Mouse (Mus musculus) bone marrow macrophage, adult 2 months (primary cell): ENCODE measurements around the gene Leng1. TPM values are rescaled to one million over a fixed set of nuclear protein-coding genes. Genes with fewer than 3 reads are reported as not detected.

Source experiments
- H3K27ac ChIP-seq: 2 replicates; pipeline ENCODE4 v1.5.1; 2012; ENCODE audit warnings: low read depth, low read length; ENCODE audit not compliant: insufficient read depth
- H3K4me1 ChIP-seq: 2 replicates; pipeline ENCODE4 v1.6.1; 2012; ENCODE audit warnings: low read length; ENCODE audit not compliant: control insufficient read depth, insufficient read depth
- H3K4me3 ChIP-seq: 2 replicates; pipeline ENCODE4 v1.5.1; 2012; ENCODE audit warnings: mild to moderate bottlenecking, low read length, moderate library complexity; ENCODE audit not compliant: insufficient read depth
- CTCF ChIP-seq: IDR thresholded peaks from 2 replicates; pipeline ENCODE4 v1.5.1; 2012; ENCODE audit warnings: low read depth, mild to moderate bottlenecking, low read length, moderate library complexity
- POLR2A ChIP-seq: IDR thresholded peaks from 2 replicates; pipeline ENCODE4 v1.6.1; 2012; ENCODE audit warnings: mild to moderate bottlenecking, low read depth, low read length, borderline replicate concordance
- polyA plus RNA-seq: library from polyadenylated mRNA; stranded (reverse); fragments of >200 nt; gene quantifications from 2 replicates; pipeline ENCODE4 v1.2.4, GENCODE M21; 2012; ENCODE audit not compliant: missing spikeins, insufficient read depth, insufficient read length

Leng1 gene
- polyA plus RNA-seq, 1 experiment = 8.5 TPM

DNA sequence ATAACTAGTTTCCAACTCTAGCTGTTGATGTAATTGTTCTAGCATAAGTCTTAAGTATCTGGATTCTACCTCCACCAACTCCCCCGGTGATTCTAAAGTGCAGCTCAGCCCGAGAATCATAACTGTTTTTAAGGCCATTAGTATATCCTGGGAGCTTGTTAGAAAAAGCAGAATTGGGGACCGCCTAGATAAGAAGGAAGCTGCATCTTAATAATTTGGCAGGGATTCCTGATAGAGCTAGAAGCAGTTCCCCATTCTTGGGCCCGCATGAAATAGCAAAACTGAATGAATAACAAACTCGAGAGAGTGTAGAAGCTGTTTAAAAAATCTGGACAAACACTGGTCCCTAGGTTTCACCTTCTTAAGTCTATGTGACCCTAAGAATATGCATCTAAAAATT, 22.2 kb downstream of the Leng1 start:
- H3K4me3 ChIP-seq = peak overlapping the region; percentile 50
- TF ChIP-seq CTCF = no peak
- TF ChIP-seq POLR2A = no peak
- peaks cover 26% of the 10 kb centered on the region for H3K4me1 ChIP-seq
- H3K27ac ChIP-seq = peak overlapping the region; percentile 67

DNA sequence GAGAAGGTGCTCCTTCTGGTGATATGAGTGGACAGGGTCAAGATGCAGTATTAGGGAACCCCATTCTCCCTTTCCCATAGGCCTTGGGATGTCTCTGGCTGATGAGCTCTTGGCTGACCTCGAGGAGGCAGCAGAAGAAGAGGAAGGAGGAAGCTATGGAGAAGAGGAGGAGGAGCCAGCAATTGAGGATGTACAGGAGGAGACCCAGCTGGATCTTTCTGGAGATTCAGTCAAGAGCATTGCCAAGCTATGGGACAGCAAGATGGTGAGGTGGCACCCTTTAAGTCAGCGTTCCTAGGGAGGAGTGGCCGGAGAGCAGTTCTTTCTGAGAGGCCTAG, 35.2 kb downstream of the Leng1 start:
- H3K27ac ChIP-seq = no peak overlapping the region
- peak overlapping the region; percentile 77 for H3K4me3 ChIP-seq
- no peak for TF ChIP-seq POLR2A
- no peak for TF ChIP-seq CTCF
- peaks cover 11% of the 10 kb centered on the region for H3K4me1 ChIP-seq

DNA sequence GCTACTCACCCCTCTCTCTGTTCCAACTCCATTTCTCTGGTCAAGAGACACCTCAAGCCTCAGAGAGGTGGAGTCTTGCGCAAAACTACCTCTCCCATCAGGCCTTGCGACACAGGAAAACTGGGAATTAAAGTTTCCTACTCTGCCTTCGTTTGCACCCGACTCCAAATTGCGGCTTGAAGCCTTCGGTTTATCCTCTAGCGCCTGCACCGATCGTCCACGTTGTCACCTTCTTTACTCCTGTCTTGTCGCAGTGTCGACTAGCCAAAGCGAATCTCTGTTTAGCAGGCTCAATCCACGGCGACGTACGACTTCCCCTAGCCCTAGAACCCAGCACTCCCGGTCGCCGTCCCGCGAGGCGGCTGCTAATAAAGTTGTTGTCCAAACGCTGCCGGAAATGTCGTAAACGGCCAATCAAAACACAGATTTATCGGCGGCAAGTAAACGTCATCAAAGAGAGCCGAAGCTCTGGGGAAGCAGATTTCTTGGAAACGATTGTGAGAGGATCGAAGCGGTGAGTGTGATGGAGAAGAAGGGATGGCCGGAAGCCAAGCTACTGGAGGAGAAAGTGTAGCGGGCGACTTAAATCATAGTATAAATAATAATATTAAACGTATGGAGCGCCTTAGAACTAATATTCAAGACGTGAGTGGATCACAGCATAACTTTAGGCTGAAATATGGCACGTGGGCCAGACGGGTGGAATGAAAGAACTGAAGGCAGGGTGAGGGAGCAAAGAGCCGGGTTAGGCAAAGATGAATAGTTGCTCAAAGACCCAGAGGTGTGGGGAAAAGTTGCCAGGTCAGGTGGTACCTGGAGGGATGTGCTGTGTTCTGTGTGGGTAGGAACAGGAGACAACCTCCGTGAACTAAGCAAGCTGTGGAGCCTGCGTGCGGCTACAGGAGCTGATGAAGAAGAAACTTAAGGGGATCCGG, 35.8 kb downstream of the Leng1 start, which contains the start of the genes Tfpt and Prpf31:
Gene Tfpt (minus strand): TSS at position 387 of the 935 bp plus-strand sequence.
Gene Prpf31 (plus strand): TSS at position 443 of the 935 bp plus-strand sequence.
- TF ChIP-seq POLR2A (no peak), CTCF (peak; percentile 25; the same call in 1 of the 2 replicates)
- peak within 1 kb of the TSS; percentile 77 for H3K27ac ChIP-seq
- peak within 1 kb of the TSS; percentile 77 for H3K4me3 ChIP-seq
- H3K4me1 ChIP-seq = peaks cover 11% of the 10 kb centered on the region

DNA sequence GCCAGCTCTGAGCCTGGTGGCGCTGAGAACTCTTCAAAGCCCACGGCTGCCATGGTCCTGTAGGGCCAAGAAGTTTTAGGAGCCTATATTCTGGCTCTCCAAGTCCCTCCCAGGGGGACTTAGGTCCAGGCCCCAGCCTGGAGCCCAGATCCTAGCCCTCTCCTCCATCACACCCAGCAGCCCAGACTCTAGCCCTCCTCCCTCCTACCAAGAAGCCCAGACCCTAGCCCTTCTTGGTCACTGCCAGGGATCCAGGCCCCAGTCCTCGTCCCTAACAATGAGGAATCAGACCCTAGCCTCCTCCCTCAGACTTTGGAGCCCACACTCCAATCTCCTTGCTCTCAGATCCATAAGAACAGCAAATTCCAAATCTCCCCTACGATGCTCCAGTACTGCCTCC, 36.6 kb downstream of the Leng1 start:
- H3K4me3 ChIP-seq = peak overlapping the region; percentile 77
- peaks cover 11% of the 10 kb centered on the region for H3K4me1 ChIP-seq
- TF ChIP-seq POLR2A (no peak), CTCF (no peak)
- no peak overlapping the region for H3K27ac ChIP-seq

DNA sequence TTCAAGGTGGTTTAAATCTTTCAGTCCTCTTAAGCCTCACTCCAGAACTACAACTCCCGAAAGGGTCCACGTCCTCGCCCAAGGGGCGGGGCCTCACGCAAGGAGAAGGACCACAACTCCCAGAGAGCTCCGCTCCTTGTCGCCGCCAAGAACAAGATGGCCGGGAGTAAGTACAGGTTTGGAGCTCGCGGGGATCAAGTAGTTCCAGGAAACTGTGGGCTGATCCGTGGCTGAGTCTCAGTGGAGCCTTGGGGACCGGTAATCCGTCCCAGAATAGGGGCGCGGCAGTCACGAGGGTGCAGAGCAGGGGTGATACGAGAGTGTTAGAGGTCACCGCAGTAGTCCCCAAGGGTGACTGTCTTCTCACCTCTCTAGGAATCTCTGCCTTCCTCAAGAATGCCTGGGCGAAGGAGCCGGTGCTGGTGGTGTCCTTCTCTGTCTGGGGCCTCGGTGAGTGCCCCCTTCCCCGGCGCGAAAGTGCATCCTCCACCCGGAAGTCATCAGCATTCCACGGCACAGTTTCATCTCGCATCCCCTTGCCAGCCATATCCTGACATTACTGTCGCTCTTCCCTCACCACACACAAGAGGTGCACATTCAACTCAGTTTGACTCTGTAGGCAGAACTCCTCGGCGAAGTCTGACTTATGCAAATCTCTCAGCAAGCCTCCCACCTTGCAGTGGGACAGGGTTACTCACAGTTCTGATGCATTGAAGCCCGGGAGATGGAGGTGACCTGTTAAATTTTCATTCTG, 48.2 kb downstream of the Leng1 start, which contains the start of gene Ndufa3:
Gene Ndufa3 (plus strand): TSS at position 132 of the 754 bp plus-strand sequence.
- TF ChIP-seq CTCF = no peak
- TF ChIP-seq POLR2A = peak; percentile 48; the same call in 1 of the 2 replicates
- Histone ChIP-seq H3K27ac (peak within 1 kb of the TSS; percentile 1; the same call in 1 of the 2 replicates), H3K4me3 (peak within 1 kb of the TSS; percentile 66), H3K4me1 (peaks cover 10% of the 10 kb centered on the region)

DNA sequence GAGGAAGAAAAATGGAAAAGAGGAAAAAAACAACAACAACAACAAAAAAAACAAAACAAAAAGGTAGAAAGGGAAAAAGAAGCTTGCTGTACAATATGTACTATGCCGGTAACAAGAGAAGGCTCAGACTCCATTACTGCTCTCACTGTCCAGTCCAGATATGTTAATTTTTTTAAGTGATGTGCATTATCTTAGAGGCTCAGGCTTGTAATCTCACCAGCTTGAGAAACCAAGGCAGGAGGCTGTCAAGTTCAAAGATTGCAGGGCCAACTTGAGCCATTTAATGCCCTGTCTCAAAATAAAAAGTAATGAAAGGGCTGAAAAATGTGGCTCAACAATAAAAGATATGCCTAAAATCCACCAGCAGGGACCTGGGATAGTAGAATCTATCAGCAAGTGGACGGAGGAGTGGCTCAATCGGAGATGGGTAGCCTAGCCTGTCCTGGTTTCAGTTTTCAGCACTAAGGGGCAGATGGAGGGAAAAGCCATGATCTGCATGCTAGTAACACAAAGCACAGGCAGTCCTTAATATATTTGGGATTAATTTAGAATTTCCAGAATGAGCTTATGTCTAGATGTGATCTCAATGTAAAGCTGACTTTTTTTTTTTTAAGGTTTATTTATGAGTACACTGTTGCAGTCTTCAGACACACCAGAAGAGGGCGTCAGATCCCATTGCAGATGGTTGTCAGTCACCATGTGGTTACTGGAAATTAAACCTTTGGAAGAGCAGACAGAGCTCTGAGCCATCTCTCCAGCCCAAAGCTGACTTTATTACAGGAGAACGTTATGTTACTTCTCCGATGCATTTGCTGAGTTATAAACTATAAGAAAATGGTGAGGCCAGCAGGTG, 49.0 kb downstream of the Leng1 start:
- H3K27ac ChIP-seq = no peak overlapping the region
- no peak for TF ChIP-seq POLR2A
- TF ChIP-seq CTCF = no peak
- H3K4me1 ChIP-seq = peaks cover 10% of the 10 kb centered on the region
- peak overlapping the region; percentile 66 for H3K4me3 ChIP-seq

DNA sequence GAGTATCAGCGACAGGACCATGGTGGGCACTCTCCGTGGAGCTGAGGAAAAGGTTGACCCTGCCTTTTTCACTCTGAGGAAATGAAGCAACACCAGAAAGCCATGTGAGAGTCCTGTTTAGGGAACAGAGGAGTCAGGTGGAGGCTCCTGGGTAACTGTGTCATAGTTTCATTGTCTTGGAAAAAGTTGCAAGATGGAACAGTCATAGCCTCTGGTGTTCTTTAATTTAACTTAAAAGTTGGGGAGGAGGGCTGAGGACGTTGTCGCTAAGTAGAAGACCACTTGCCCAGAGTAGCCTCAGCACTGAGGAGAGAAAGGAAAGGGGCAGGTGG, 49.6 kb downstream of the Leng1 start, which contains the start of gene Oscar:
Gene Oscar (minus strand): TSS at position 101 of the 332 bp plus-strand sequence.
- H3K4me3 ChIP-seq = peak within 1 kb of the TSS; percentile 66
- H3K27ac ChIP-seq = no peak within 1 kb of the TSS
- H3K4me1 ChIP-seq = peaks cover 10% of the 10 kb centered on the region
- TF ChIP-seq POLR2A = no peak

DNA sequence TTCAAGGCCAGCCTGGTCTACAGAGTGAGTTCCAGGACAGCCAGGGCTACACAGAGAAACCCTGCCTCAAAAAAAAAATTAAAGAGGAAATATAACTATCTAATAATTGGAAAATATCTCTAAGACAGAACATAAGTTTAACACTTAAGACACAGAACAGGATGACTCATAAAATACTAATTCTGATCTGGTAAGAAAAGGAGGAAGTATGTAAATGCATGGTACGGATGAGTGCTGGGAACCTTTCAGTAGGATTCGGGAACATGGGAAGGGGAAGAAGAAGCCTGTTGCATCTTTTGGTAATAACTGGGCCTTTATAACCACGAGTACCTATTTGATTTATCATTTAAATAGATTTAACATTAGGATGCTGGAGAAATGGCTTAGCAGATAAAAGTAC, 51.6 kb downstream of the Leng1 start:
- peaks cover 15% of the 10 kb centered on the region for H3K4me1 ChIP-seq
- TF ChIP-seq POLR2A = no peak
- no peak for TF ChIP-seq CTCF
- H3K27ac ChIP-seq = no peak overlapping the region
- no peak overlapping the region for H3K4me3 ChIP-seq

DNA sequence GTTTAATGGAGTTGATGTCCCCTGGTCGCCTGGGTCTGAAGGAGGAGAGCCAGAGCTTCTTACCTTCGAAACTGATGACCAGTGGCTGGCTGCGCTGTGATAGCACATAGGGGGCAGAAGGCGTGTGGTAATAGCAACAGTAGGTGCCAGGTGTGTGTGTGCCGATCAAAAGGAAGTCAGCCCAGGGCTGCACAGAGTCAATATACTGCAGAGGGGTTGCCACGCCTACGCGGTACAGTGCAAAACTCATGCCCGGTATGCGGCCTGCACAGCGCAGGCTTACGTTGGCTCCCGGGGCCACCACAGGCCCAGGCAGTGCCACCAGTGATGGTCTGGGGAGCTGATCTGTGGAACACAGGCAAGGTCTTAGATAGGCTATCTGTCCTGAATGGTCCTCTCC, 54.6 kb downstream of the Leng1 start:
- Histone ChIP-seq H3K27ac (no peak overlapping the region), H3K4me3 (no peak overlapping the region), H3K4me1 (peaks cover 12% of the 10 kb centered on the region)
- TF ChIP-seq POLR2A (no peak), CTCF (no peak)

DNA sequence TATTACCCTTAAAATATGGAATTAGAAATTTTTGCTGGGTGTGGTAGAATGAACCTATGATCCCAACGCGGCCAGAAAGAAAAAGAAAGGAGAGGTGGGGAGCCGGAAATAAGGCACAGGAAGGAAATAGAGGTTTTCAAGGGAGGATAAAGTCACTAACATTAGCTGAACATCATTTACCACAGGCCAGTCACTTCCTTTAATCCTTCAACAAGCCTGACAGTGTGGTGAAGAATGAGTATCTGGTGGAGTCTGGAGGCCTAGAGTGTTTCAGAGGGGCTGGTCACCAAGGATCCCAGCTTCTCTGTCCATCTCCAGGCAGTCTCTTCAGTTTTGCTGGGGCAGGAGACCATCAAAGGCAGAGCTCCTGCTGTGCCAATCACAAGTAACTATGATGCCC, 55.2 kb downstream of the Leng1 start:
- H3K4me3 ChIP-seq = no peak overlapping the region
- peaks cover 12% of the 10 kb centered on the region for H3K4me1 ChIP-seq
- TF ChIP-seq POLR2A (no peak), CTCF (no peak)
- no peak overlapping the region for H3K27ac ChIP-seq

Other genes starting within 250 kb of the Leng1 start
- gene Cacng6, start 241.6 kb downstream of the Leng1 start, polyA plus RNA-seq = not detected in 2 replicates
- gene Tarm1, start 163.2 kb downstream of the Leng1 start, polyA plus RNA-seq = 1.2 TPM in 1 of 2 replicates, not detected in the other
- gene Oscar, start 49.7 kb downstream of the Leng1 start, polyA plus RNA-seq = not detected in 2 replicates
- gene Ndufa3, start 48.5 kb downstream of the Leng1 start, polyA plus RNA-seq = 294 and 360 TPM in 2 replicates
- 22.6 and 24.4 TPM in 2 replicates for gene Tfpt, start 35.9 kb downstream of the Leng1 start, polyA plus RNA-seq
- gene Prpf31, start 35.9 kb downstream of the Leng1 start, polyA plus RNA-seq = 37.6 and 46.3 TPM in 2 replicates
- 66.9 and 69.0 TPM in 2 replicates for gene Cnot3, start 20.6 kb downstream of the Leng1 start, polyA plus RNA-seq
- gene Tmc4, start 11.7 kb upstream of the Leng1 start, polyA plus RNA-seq = 5.8 and 8.3 TPM in 2 replicates
- gene Tsen34, start 27.0 kb upstream of the Leng1 start, polyA plus RNA-seq = 56.5 and 59.4 TPM in 2 replicates
- gene Mboat7, start 27.7 kb upstream of the Leng1 start, polyA plus RNA-seq = 79.5 and 93.8 TPM in 2 replicates
- gene Rps9, start 38.2 kb upstream of the Leng1 start, polyA plus RNA-seq = 1,730 and 1,840 TPM in 2 replicates
- 642 and 647 TPM in 2 replicates for gene Pirb, start 54.6 kb upstream of the Leng1 start, polyA plus RNA-seq
- 4.9 and 8.1 TPM in 2 replicates for gene Gm15448, start 159.8 kb upstream of the Leng1 start, polyA plus RNA-seq
- gene Pira2, start 179.2 kb upstream of the Leng1 start, polyA plus RNA-seq = 70.0 and 81.5 TPM in 2 replicates
- 25.1 and 34.5 TPM in 2 replicates for gene Gm14548, start 232.3 kb upstream of the Leng1 start, polyA plus RNA-seq
- gene Lilra6, start 249.7 kb upstream of the Leng1 start, polyA plus RNA-seq = 21.8 and 25.7 TPM in 2 replicates